Mouse (Mus musculus): ENCODE data around the gene P4htm.

P4htm gene

DNA sequence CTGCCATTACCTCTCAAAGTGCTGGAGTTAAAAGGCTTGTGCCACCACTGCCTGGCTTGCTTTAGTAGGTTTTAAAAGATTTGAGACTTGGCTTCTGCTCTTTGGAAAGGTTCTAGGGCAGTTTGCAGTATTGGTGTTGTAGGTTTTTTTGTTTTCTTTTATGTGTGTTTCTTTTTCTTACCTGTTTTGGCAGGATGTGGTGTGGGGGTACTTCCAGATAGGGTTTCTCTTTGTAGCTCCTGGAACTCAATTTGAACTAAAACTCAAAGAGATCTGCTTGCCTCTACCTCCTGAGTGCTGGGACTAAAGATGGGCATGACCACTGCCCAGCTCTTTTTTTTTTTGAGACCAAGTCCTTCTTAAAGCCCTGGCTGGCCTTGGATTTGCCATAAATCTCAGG is 56.6 kb downstream of the P4htm start:
- DNase-seq, result no peak

DNA sequence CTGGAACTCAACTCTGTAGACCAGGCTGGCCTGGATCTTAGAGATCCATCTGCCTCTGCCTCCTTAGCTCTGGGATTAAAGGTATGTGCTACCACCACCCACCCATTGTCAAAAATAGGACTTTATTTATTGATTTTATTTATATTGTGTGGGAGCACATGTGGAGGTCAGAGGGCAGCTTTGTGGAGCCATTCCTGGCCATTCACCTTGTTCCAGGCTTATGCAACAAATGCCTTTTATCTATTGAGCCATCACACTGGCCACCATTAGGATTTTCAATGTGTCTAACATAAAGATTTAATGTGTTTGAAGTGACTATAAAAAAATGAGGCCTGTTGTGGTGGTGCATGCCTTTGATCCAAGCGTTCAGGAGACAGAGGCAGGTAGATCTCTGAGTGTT is 66.0 kb downstream of the P4htm start:
- DNase-seq, result no peak

GRCm38 (mm10) chr9:108530954-108531353 is 66.5 kb downstream of the P4htm start:
- DNase-seq, result no peak
